Mouse (Mus musculus): ENCODE results near the gene Galns.
"Not testable (repeated sequence)": the region's sequence is repeated elsewhere in the genome, so short reads cannot be mapped to it uniquely, and the experiment has no call there.

Galns gene

DNA sequence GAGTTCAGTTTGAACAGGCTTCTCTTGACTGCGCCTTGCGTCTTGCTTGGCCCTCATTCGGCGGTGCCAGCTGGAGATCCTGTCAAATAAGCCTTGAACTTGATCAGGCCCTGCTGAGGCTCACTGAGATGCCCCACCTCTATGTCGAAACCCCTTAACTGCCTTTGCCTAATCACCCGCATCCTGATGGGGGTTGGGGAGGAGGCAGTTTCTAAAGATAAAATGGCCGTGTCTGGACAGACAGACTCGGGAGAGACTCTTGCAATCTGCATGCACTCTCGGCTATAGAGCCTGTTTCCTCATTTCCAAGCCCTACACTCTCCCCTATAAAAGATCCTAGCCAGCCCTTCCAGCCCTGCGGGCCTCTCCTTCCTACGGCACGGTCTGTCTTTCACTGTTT is 18.0 kb downstream of the Galns start:
- no peak for DNase-seq (ENCODE audit: low spot score)

DNA sequence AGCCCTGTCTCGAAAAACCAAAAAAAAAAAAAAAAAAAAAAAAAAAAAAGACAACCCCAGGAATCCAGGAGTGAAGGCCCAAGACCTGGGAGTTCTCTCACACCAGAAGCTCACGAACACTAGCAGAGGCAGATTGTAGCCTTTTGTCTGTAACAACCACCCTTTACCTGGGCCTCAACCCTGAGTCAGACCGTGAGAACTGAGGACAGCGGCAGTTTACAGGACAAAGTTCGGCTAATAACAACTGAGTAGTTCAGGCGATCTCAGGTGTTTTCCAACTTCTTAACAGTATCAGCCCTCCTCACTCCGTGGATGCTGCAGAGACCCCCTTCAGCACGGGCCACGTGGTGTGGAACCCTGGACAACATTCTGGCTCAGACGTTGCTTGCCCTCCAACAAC is 24.5 kb downstream of the Galns start:
- DNase-seq (ENCODE audit: low spot score): no peak

GRCm38 (mm10) chr8:122586171-122586570 is 25.1 kb downstream of the Galns start:
- DNase-seq (ENCODE audit: low spot score): no peak

DNA sequence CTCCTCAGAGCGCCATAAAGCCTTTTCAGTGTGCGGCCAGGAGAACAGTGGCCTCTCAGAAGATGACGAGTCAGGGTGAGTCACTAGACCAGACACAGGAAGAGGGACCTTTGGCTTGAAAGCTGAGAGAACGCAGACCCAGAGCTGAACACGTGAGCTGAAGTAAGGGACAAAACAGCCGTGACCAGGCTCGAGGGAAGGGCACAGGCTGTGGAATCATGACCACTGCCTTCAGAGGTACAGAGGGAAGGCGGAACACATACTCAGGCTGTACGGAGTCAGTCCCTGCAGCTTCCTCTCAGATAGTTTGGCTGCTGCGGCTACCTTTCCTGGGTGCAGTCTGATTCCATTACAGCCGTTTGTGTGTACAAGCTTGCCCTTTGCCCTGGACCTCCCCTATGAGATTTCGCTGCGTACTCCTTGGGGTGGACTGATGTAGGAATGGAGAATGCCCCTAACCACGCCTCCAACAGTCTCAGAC is 25.8 kb downstream of the Galns start:
- no peak for DNase-seq (ENCODE audit: low spot score)

- no peak for DNase-seq (ENCODE audit: low spot score)
These were observed 26.3 kb downstream of the Galns start for GRCm38 (mm10) chr8:122584981-122585380.

DNA sequence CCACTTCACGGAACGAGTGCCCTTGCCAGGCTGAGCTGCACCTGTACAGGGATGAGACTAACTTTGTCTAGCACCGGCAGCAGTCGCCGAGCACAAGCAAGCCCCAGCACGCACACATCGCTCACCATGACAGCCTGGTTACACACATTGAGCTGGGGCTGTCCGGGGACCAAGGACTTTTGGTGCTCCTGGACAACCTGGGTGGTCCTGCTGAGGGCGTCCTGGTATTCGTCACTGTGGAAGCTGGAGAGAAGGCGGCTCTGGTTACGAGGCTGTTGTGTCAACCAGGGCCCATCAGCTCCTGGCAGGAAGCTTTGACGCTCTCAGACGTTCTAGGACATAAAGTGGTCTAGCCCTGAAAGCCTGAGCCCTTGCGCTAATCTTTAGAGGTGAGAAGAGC is 30.3 kb downstream of the Galns start:
- DNase-seq (ENCODE audit: low spot score): peak; percentile 60

GRCm38 (mm10) chr8:122579196-122579595 is 32.1 kb downstream of the Galns start:
- no peak for DNase-seq (ENCODE audit: low spot score)

DNA sequence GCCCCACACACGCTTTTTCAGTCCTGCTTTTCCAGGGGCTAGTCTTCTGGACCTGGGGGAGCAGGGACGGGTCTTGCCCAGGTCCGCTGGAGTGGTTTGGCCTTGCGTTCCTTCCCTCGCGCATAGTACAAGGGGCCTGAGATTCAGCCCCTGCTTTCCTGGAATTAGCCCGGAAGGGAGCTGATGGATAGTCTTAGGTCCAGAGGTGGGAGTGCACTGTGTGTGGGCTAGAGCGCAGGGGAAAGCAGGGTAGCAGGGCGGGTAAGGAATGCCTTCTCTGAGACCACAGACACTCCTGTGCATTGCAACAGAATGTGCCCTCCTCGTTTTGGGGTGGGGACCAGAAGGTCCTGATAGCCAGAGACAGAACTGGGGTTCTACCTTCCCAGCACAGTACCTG is 34.1 kb downstream of the Galns start:
- DNase-seq (ENCODE audit: low spot score): peak; percentile 51

- DNase-seq (ENCODE audit: low spot score): peak; percentile 96
These were observed 34.6 kb downstream of the Galns start, which contains the start of gene Aprt for GRCm38 (mm10) chr8:122576648-122577022. Aprt (minus strand) TSS chr8:122576909.

DNA sequence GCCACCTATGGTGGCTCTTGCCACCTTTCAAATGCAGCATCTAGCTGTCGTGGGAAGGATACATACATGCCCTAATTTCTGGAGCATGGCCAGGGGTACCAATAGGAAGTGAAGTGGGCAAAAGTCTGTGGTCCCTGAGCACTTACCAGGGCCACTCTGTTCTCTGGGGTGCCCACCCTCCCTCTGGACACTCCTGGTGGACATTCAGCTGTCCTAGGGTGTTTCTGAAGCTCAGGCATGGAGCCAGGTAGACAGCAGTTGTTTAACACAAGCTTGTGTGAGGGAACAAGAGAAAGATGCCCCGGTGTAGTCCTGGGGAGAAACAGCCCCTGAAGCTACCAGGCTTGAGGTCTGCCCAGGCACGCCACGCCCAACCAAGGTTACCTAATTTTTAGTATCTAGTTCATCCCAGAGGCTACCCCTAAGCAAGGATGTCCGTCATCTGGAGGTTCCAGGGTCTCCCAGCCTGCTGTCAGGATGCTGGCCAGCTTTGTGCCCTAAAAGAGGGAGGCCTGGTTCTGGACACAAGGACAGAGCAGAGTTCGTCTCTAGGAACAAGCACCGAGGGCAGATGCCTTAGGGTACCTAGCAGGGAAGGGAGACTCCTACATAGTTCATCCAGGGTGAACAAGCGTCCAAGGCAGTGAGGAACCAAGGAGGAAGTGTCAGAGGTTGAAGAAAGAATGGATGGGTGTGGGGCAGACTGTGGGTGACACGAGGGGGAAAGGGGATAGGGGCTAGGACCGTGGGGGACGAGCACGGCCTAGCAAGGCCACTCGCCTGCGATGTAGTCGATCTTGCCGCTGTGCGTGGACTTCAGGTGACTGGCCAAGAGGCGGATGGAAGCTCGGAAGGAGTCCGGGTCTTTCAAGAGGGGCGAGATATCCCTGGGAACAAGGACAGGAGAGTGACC is 35.3 kb downstream of the Galns start:
- no peak for DNase-seq (ENCODE audit: low spot score)

- DNase-seq (ENCODE audit: low spot score): no peak
These were observed 36.0 kb downstream of the Galns start for GRCm38 (mm10) chr8:122575286-122575685.

DNA sequence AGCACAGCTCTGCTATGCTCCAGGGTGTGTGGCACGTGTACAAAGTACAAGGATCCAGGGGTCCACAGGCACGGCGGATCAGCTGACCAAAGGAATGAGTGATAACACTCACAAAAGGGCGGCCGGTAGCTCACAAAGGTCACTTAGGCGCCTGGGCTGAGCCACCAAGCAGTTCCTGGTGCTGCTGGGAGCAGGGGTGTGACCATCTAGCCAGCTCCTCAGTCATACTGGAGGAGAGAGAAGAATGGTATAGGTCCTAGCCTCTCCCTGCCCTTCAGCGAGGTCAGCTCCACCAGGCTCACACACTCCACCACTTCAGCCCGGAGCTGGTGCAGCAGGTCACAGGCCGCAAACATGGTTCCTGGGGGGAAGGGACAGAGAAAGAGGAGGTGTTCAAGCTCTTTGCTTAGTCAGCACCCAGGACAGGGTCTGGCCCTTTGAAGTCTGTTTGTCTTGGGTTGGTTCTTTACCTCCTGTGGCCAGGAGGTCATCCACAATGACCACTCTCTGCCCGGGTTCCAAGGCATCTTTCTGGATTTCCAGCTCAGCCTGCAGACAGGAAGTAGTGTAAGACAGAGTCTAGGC is 36.5 kb downstream of the Galns start:
- no peak for DNase-seq (ENCODE audit: low spot score)

DNA sequence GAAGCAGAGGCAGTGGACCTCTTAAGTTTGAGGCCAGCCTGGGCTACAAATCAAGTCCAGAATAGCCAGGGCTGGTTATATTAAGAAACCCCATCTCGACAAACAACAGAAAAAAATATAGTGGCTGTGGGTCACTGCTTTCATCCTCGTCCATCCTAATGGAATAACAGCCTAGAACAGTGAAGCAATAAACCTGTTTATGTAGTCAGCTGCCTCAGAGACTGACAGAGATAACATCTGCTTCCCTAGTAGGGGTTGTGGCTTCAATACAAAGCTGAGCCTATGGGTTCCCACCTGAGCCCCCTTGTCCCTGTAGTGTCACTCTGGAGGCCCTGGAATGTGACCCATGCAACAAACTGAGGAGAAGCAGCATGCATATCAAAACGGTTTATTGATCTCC is 37.0 kb downstream of the Galns start:
- no peak for DNase-seq (ENCODE audit: low spot score)

DNA sequence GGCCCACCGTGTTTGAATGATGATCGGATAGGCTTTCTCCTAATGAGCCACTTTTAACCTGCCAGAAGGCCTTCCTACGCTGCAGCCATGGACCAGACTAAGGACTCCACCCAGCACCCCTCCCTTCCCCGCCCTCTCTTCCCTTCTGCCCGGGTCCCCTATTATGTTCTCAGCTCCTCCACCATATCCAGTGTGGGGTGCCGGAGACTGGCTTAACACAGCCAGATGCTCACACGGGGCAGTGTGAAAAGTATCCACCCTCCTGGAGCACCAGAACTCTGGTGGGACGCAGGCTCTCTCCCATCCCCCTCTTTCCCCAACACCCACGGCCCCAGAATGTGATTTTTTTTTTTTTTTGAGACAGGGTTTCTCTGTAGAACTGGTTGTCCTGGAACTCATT is 37.7 kb downstream of the Galns start:
- DNase-seq (ENCODE audit: low spot score): no peak

DNA sequence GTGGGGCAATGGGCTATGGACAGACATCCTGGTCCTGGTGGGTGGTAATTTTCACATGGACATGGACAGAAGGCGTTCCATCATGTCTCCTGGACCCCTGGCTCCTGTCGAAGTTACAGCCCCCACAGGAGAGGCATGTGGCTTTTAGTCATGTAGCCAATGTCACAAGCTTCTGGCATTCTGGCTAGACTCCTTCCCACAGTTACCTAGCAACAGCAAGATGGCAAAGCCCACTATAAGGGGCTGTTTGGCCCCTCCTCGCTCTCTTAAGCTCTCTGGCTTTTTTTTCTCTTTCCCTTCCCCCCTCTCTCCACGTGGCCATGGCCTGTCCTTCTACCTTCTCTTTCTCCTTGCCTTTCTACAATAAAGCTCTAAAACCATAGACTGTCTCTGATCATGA is 38.1 kb downstream of the Galns start:
- DNase-seq (ENCODE audit: low spot score): not testable (repeated sequence)

DNA sequence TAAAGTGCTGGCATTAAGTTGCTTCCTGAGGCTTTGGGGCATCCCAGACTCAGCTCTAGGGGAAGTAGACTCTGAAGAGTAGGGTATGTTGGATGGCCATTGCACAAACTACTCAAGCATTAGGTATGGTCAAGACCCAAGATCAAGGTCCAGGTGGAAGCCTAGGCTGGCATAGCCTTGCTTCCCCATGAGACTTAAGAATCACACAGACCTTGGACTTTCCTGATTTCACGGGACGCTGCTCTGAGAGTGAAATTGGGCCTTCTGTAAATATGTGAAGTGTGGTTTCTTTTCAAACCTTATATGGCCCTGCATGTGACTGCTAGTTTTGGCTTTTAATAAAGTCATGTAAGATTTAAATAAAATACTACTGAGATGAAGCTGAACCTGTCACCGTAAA is 38.5 kb downstream of the Galns start:
- DNase-seq (ENCODE audit: low spot score): no peak

DNA sequence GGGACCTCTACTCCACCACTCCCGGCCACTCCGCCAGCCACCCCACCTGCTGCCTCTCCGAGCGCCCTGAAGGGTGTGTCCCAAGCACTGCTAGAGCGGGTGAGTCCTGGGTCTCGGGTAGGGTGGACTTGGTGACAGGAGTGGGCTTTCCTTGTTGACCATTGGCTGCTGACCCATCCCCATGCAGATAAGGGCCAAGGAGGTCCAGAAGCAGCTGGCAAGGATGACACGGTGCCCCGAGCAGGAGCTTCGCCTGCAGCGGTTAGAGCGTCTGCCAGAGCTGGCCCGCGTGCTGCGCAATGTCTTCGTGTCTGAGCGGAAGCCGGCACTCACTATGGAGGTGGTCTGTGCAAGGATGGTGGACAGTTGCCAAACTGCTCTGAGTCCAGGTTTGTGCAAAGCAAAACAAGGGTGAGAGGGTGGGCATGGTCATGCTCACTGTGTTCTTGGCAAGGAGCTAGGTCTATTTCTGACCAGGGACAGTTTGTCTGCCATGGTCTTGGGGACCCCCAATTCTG is 39.5 kb downstream of the Galns start:
- no peak for DNase-seq (ENCODE audit: low spot score)

DNA sequence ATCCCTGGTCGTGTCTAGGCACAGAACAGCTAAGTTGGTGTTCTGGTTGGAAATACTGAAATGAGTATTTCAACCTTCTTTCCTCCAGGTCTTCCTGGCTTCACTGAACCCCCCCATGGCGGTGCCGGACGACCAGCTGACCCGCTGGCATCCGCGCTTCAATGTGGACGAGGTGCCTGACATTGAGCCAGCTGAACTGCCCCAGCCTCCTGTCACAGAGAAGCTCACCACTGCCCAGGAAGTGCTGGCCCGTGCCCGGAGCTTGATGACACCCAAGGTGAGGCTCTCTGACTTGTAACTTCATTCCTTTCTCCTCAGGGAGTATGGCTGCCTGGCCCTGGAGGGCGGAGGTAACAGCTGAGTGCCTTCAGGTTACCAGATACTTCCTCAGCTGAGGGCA is 40.1 kb downstream of the Galns start:
- no peak for DNase-seq (ENCODE audit: low spot score)

- DNase-seq (ENCODE audit: low spot score): no peak
These were observed 41.3 kb downstream of the Galns start for GRCm38 (mm10) chr8:122569996-122570395.

GRCm38 (mm10) chr8:122569329-122569728 is 41.9 kb downstream of the Galns start:
- no peak for DNase-seq (ENCODE audit: low spot score)

DNA sequence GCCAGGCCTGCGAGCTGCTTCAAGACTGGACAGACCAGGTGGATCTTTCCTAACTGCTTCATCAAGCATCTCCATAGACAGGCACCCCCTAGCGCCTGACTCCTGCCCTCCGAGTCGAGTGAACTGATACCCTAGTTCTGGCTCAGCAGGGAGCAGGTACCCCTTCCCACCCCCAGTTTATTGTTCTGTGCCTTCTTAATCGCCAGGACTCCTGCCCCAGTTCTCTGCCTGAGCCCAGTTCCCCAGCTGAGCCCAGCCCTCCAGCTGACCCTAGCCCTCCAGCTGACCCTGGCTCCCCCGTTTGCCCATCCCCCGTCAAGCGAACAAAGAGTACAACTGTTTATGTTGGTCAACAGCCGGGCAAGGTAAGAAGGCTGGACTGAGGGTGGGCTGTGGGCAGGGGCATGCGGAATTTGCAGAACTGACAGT is 42.4 kb downstream of the Galns start:
- no peak for DNase-seq (ENCODE audit: low spot score)

DNA sequence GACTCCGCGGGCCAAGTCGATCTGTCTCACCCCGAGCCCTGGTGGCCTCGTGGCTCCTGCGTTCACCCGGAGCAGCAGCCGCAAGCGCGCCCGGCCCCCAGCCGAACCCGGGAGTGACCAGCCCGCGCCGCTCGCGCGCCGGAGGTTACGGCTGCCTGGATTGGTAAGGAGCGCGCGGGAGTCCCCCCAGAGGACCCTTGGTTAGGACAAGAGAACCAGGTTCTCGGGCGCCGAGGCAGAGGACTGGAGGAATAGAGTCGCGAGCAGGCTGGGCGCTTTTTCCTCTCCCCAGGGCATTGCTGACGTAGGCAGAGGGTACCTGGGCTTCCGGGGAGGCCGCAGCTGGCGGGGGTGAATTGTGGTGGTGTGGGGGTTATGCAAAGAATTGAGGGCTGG is 43.2 kb downstream of the Galns start:
- no peak for DNase-seq (ENCODE audit: low spot score)
